Mouse (Mus musculus) G1E (cell line): ENCODE data around the gene Trir. TPM values are rescaled to one million over a fixed set of nuclear protein-coding genes. Genes with fewer than 3 reads are reported as not detected.
A peak's percentile ranks its signal among the peaks of the same experiment; 100 is the strongest.

Experiments
- ATAC-seq: 2 replicates; pipeline ENCODE4 v1.8.0; 2016; ENCODE audit warnings: mild to moderate bottlenecking; ENCODE audit not compliant: insufficient number of reproducible peaks, poor library complexity, low FRiP score, severe bottlenecking; ENCODE audit errors: extremely low read depth
- DNase-seq: peaks from one replicate; pipeline ENCODE4 v3.0.0; 2012; ENCODE audit warnings: low spot score
- H3K27me3 ChIP-seq: 2 replicates; pipeline ENCODE4 v1.6.1; 2012; ENCODE audit warnings: mild to moderate bottlenecking, low read length, inconsistent platforms; ENCODE audit not compliant: insufficient read depth
- H3K36me3 ChIP-seq: replicated peaks from 2 replicates; pipeline ENCODE3; 2012; ENCODE audit warnings: mild to moderate bottlenecking, inconsistent platforms
- H3K4me1 ChIP-seq: 2 replicates; pipeline ENCODE4 v1.6.1; 2012; ENCODE audit warnings: low read depth, low read length, inconsistent platforms, mixed read lengths; ENCODE audit not compliant: insufficient read depth
- H3K4me3 ChIP-seq: 2 replicates; pipeline ENCODE4 v1.5.1; 2012; ENCODE audit warnings: low read depth, mild to moderate bottlenecking, inconsistent platforms, low read length, moderate library complexity, mixed read lengths
- H3K9me3 ChIP-seq: replicated peaks from 2 replicates; pipeline ENCODE4 v1.6.1; 2012; ENCODE audit warnings: inconsistent platforms
- CTCF ChIP-seq: IDR thresholded peaks from 2 replicates; pipeline ENCODE4 v1.5.1; 2012; ENCODE audit warnings: low read depth, low read length, inconsistent platforms, mixed read lengths
- GATA1 ChIP-seq: IDR thresholded peaks from 2 replicates; pipeline ENCODE4 v1.6.1; 2012; ENCODE audit warnings: borderline replicate concordance, low read length, inconsistent platforms, mixed read lengths
- GATA2 ChIP-seq: IDR thresholded peaks from 2 replicates; pipeline ENCODE4 v1.6.1; 2012; ENCODE audit warnings: low read depth, low read length, inconsistent platforms, borderline replicate concordance
- POLR2AphosphoS5 ChIP-seq: IDR thresholded peaks from 2 replicates; pipeline ENCODE4 v1.6.1; 2012; ENCODE audit warnings: low read depth, low read length, inconsistent platforms; ENCODE audit not compliant: insufficient replicate concordance
- TAL1 ChIP-seq: conservative IDR thresholded peaks from 2 replicates; pipeline ENCODE4 v1.6.1; 2012; ENCODE audit warnings: low read depth, low read length, inconsistent platforms, mixed read lengths
- polyA plus RNA-seq: library from polyadenylated mRNA; stranded (reverse); fragments of >175 nt; gene quantifications from 2 replicates; pipeline ENCODE4 v1.2.3, GENCODE M21; 2012
- total RNA-seq, 2 experiments: library from RNA; stranded (forward) in 1 of 2; stranded (reverse) in 1 of 2; fragments of 200-1000 nt in 1 of 2; fragments of >200 nt in 1 of 2; fragmentation: Nextera tagmentation in 1 of 2; gene quantifications; 2 replicates each; pipeline ENCODE4 v1.2.3; 2014 to 2017

Trir gene
- total and polyA plus RNA-seq, 3 experiments: 61.3 to 263 (median 151) TPM

- peaks cover 18% of the 10 kb centered on the region for H3K4me1 ChIP-seq
Observed at GRCm38 (mm10) chr8:85067155-85067554, 40.5 kb downstream of the Trir start.

GRCm38 (mm10) chr8:85067982-85068381 is 41.4 kb downstream of the Trir start, which contains the start of gene Gm5741:
Gm5741 (minus strand) TSS chr8:85067982.
- H3K36me3 ChIP-seq: peaks cover 65% of the 10 kb centered on the region
- DNase-seq (no peak), ATAC-seq (no peak)
- no peaks in the 10 kb centered on the region for H3K27me3 ChIP-seq
- peaks cover 21% of the 10 kb centered on the region for H3K4me1 ChIP-seq
- no peak within 1 kb of the TSS for H3K4me3 ChIP-seq
- H3K9me3 ChIP-seq: no peaks in the 10 kb centered on the region
- TF ChIP-seq GATA1 (no peak), GATA2 (no peak), CTCF (no peak), POLR2AphosphoS5 (no peak), TAL1 (no peak)

More at GRCm38 (mm10) chr8:85067155-85067554, 40.5 kb downstream of the Trir start:
- no peak for DNase-seq
- Histone ChIP-seq H3K9me3 (no peaks in the 10 kb centered on the region), H3K4me3 (no peak overlapping the region), H3K36me3 (peaks cover 70% of the 10 kb centered on the region), H3K27me3 (no peaks in the 10 kb centered on the region)
- ATAC-seq: no peak
- TF ChIP-seq POLR2AphosphoS5: no peak
- no peak for TF ChIP-seq CTCF
- no peak for TF ChIP-seq GATA2
- no peak for TF ChIP-seq GATA1
- no peak for TF ChIP-seq TAL1

- ATAC-seq: no peak
- H3K4me1 ChIP-seq: peaks cover 46% of the 10 kb centered on the region
- no peaks in the 10 kb centered on the region for H3K9me3 ChIP-seq
- no peaks in the 10 kb centered on the region for H3K27me3 ChIP-seq
- TF ChIP-seq TAL1: no peak
- no peak for TF ChIP-seq POLR2AphosphoS5
- no peak for TF ChIP-seq GATA1
- no peak for TF ChIP-seq CTCF
- TF ChIP-seq GATA2: no peak
- H3K4me3 ChIP-seq: peak overlapping the region; percentile 81
- peaks cover 71% of the 10 kb centered on the region for H3K36me3 ChIP-seq
- DNase-seq: no peak
Observed at GRCm38 (mm10) chr8:85071041-85071440, 44.4 kb downstream of the Trir start.

- DNase-seq (peak; percentile 94), ATAC-seq (peak; percentile 86)
- Histone ChIP-seq H3K4me1 (peaks cover 52% of the 10 kb centered on the region), H3K36me3 (peaks cover 71% of the 10 kb centered on the region), H3K9me3 (no peaks in the 10 kb centered on the region), H3K27me3 (no peaks in the 10 kb centered on the region), H3K4me3 (peak within 1 kb of the TSS; percentile 81)
- TF ChIP-seq CTCF (no peak), TAL1 (no peak), GATA1 (no peak)
Observed at GRCm38 (mm10) chr8:85071514-85072281, 45.1 kb downstream of the Trir start, which contains the start of gene Dhps. Dhps (plus strand) TSS chr8:85071757.

- Histone ChIP-seq H3K27me3 (no peaks in the 10 kb centered on the region), H3K36me3 (peaks cover 71% of the 10 kb centered on the region), H3K9me3 (no peaks in the 10 kb centered on the region), H3K4me3 (peak overlapping the region; percentile 81), H3K4me1 (peaks cover 54% of the 10 kb centered on the region)
- ATAC-seq (no peak), DNase-seq (no peak)
- no peak for TF ChIP-seq CTCF
Observed at GRCm38 (mm10) chr8:85072364-85072929, 45.8 kb downstream of the Trir start.

GRCm38 (mm10) chr8:85073041-85073612 is 46.5 kb downstream of the Trir start:
- peak overlapping the region; percentile 48; the same call in 1 of the 2 replicates for H3K4me3 ChIP-seq
- ATAC-seq: no peak
- no peak for DNase-seq
- H3K36me3 ChIP-seq: peaks cover 71% of the 10 kb centered on the region
- peaks cover 54% of the 10 kb centered on the region for H3K4me1 ChIP-seq
- no peaks in the 10 kb centered on the region for H3K27me3 ChIP-seq
- no peaks in the 10 kb centered on the region for H3K9me3 ChIP-seq
- TF ChIP-seq TAL1 (no peak), GATA2 (no peak), CTCF (no peak), POLR2AphosphoS5 (no peak), GATA1 (no peak)
